Mouse (Mus musculus) adrenal gland, adult 2 months (tissue): ENCODE measurements around the gene Lingo4. TPM values are rescaled to one million over a fixed set of nuclear protein-coding genes. Genes with fewer than 3 reads are reported as not detected.

ENCODE experiments used
- polyA plus RNA-seq: library from polyadenylated mRNA; depleted of rRNA; stranded (reverse); fragments of >200 nt; gene quantifications from 2 replicates; pipeline ENCODE4 v1.2.3, GENCODE M21; 2012; rRNA removed
- total RNA-seq, 2 experiments: library from RNA; stranded (reverse); gene quantifications; 2 replicates each; pipeline ENCODE4 v1.2.3; 2021

The Lingo4 gene
- total and polyA plus RNA-seq, 3 experiments = 0.22 to 0.62 (median 0.26) TPM

Other genes with a start within 250 kb of the Lingo4 start
- not detected for gene Gm10696, start 220.3 kb upstream of the Lingo4 start, total RNA-seq
- not detected in 2 replicates for gene Gm10696, start 220.3 kb upstream of the Lingo4 start, polyA plus RNA-seq
- not detected for gene Gm5286, start 201.8 kb upstream of the Lingo4 start, total RNA-seq
- not detected in 2 replicates for gene Gm5286, start 201.8 kb upstream of the Lingo4 start, polyA plus RNA-seq
- not detected for gene Gm4778, start 134.5 kb upstream of the Lingo4 start, total RNA-seq
- not detected in 2 replicates for gene Gm4778, start 134.5 kb upstream of the Lingo4 start, polyA plus RNA-seq
- 1 to 10 TPM; 8.2 to 8.5 TPM for gene Them4, start 88.4 kb upstream of the Lingo4 start, total RNA-seq
- gene Them4, start 88.4 kb upstream of the Lingo4 start, polyA plus RNA-seq = 0.34 and 0.74 TPM in 2 replicates
- gene Them5, start 56.4 kb upstream of the Lingo4 start, total RNA-seq = not detected
- gene Them5, start 56.4 kb upstream of the Lingo4 start, polyA plus RNA-seq = not detected in 2 replicates
- under 1 TPM in 1 of 2 experiments, not detected in 1; 0.52 TPM for gene C2cd4d, start 36.1 kb upstream of the Lingo4 start, total RNA-seq
- 4.0 and 5.4 TPM in 2 replicates for gene C2cd4d, start 36.1 kb upstream of the Lingo4 start, polyA plus RNA-seq
- 10 to 100 TPM; 19.8 to 20.5 TPM for gene Rorc, start 25.7 kb upstream of the Lingo4 start, total RNA-seq
- 17.4 and 17.6 TPM in 2 replicates for gene Rorc, start 25.7 kb upstream of the Lingo4 start, polyA plus RNA-seq
- gene Tdrkh, start 14.8 kb downstream of the Lingo4 start, total RNA-seq = 10 to 100 TPM in 1 of 2 experiments, 1 to 10 TPM in 1; 6.4 to 14.7 TPM
- 0.23 and 0.24 TPM in 2 replicates for gene Tdrkh, start 14.8 kb downstream of the Lingo4 start, polyA plus RNA-seq
- gene Mrpl9, start 44.8 kb downstream of the Lingo4 start, total RNA-seq = 10 to 100 TPM; 46.4 to 84.5 TPM
- 16.4 and 18.0 TPM in 2 replicates for gene Mrpl9, start 44.8 kb downstream of the Lingo4 start, polyA plus RNA-seq
- under 1 TPM in 1 of 2 experiments, not detected in 1; 0.24 TPM for gene Oaz3, start 45.4 kb downstream of the Lingo4 start, total RNA-seq
- 0.15 TPM in 1 of 2 replicates, not detected in the other for gene Oaz3, start 45.4 kb downstream of the Lingo4 start, polyA plus RNA-seq
- 10 to 100 TPM; 17.6 to 27.7 TPM for gene Celf3, start 79.8 kb downstream of the Lingo4 start, total RNA-seq
- gene Celf3, start 79.8 kb downstream of the Lingo4 start, polyA plus RNA-seq = 62.2 and 77.6 TPM in 2 replicates
- 1 to 10 TPM; 2.8 to 3.5 TPM for gene Riiad1, start 81.8 kb downstream of the Lingo4 start, total RNA-seq
- not detected in 2 replicates for gene Riiad1, start 81.8 kb downstream of the Lingo4 start, polyA plus RNA-seq
- 10 to 100 TPM; 40.5 to 41.9 TPM for gene Snx27, start 184.2 kb downstream of the Lingo4 start, total RNA-seq
- gene Snx27, start 184.2 kb downstream of the Lingo4 start, polyA plus RNA-seq = 5.4 and 5.6 TPM in 2 replicates
- gene Gm10972, start 244.6 kb downstream of the Lingo4 start, total RNA-seq = not detected
- not detected in 2 replicates for gene Gm10972, start 244.6 kb downstream of the Lingo4 start, polyA plus RNA-seq